Mouse (Mus musculus) kidney, adult 2 months (tissue): ENCODE results near the gene Irf2bpl. TPM values are rescaled to one million over a fixed set of nuclear protein-coding genes. Genes with fewer than 3 reads are reported as not detected.

ENCODE experiments used
- DNase-seq: peaks from one replicate; pipeline ENCODE4 v3.0.0; 2021
- H3K27ac ChIP-seq: fragments of 200-500 bp; 2 replicates; pipeline ENCODE4 v1.5.1; 2012; ENCODE audit warnings: low read depth, low read length, control low read depth, inconsistent platforms; ENCODE audit not compliant: insufficient read depth
- H3K27me3 ChIP-seq: fragments of 200-500 bp; replicated peaks from 2 replicates; pipeline ENCODE4 v1.6.1; 2012; ENCODE audit warnings: mild to moderate bottlenecking, moderate library complexity, low read length, inconsistent platforms; ENCODE audit not compliant: control insufficient read depth, insufficient read depth
- H3K36me3 ChIP-seq: fragments of 200-500 bp; 2 replicates; pipeline ENCODE4 v1.6.1; 2012; ENCODE audit warnings: mild to moderate bottlenecking, moderate library complexity, low read length, inconsistent platforms; ENCODE audit not compliant: control insufficient read depth, insufficient read depth
- H3K4me1 ChIP-seq: fragments of 200-500 bp; 2 replicates; pipeline ENCODE4 v1.6.1; 2011; ENCODE audit warnings: low read length; ENCODE audit not compliant: control insufficient read depth, insufficient read depth
- H3K4me3 ChIP-seq: fragments of 200-500 bp; 2 replicates; pipeline ENCODE4 v1.5.1; 2011; ENCODE audit warnings: mild to moderate bottlenecking, low read depth, low read length, control low read depth; ENCODE audit not compliant: insufficient read depth
- CTCF ChIP-seq: fragments of 200-500 bp; conservative IDR thresholded peaks from 2 replicates; pipeline ENCODE4 v1.5.1; 2011; ENCODE audit warnings: low read depth, mild to moderate bottlenecking, control low read depth, low read length, moderate library complexity, mixed read lengths; ENCODE audit not compliant: insufficient read depth, insufficient read length
- POLR2A ChIP-seq: fragments of 200-500 bp; IDR thresholded peaks from one replicate; pipeline ENCODE4 v1.6.1; 2011; ENCODE audit warnings: low read depth, low read length, control low read depth
- WGBS: fragments of 180-500 bp; shearing (Covaris S2); methylation state at CpG from one replicate; pipeline ENCODE4 v1.1.7; 2018; 5-methylcytosine and 5-hydroxymethylcytosine counted together
- polyA plus RNA-seq: library from polyadenylated mRNA; depleted of rRNA; stranded (reverse); fragments of >200 nt; gene quantifications from 2 replicates; pipeline ENCODE4 v1.2.3, GENCODE M21; 2012; rRNA removed

The Irf2bpl gene
- polyA plus RNA-seq, 1 experiment: 22.0 TPM

DNA sequence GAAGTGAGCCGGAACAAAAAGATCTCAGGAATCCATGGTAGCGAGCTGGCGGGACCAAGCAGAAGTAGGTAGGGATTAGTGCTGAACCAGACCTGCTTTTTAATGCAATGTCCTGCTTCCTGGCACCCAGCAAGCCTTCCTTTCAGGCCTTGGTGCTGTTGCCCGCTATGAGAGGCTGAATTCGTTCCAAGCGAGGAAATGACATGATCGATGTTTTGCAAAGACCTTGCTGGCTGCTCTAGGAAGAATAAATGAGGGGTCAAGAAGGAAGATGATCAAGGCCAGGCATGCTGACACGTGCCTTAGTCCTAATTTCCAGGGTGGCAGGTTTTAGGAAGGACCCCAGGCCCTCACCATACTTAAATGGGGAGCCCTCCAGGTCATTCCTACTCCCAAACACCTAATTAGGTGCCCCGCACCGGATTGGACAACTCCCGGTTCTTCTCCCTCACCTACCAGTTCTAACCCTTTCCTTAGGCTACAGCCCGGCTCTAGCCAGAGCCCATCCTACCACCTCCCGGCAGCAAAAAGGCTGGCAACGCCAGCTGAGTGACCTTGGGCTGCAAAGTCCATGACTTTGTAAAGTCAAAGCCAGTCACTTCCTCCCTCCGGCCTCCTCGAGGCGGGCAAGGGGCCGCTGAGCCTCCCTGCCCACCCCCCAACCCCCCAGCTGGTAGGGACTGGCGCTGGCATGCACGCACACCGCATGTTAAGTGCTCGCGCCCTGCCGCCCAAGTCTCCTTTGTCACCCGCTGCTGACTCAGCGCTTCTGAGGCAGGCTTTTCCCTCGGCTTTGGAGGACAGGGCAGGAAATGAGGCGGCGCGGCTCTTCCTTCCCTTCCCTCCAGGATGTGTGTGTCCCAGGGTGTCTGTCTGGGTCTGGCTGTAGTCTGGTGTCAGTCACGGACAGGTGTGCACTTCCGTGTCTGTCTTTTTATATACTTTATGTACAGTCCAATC, 52.7 kb downstream of the Irf2bpl start:
- Histone ChIP-seq H3K27me3 (no peaks in the 10 kb centered on the region), H3K27ac (peak overlapping the region; percentile 78), H3K36me3 (no peaks in the 10 kb centered on the region), H3K4me1 (peaks cover 40% of the 10 kb centered on the region), H3K4me3 (no peak overlapping the region)
- 14% methylated on average over 32 of the region's 32 CpGs for WGBS
- TF ChIP-seq CTCF (no peak), POLR2A (no peak)
- peak; percentile 89 for DNase-seq

Other genes starting within 250 kb of the Irf2bpl start
- 1.6 and 1.9 TPM in 2 replicates for gene Vash1, start 206.1 kb downstream of the Irf2bpl start, polyA plus RNA-seq
- 7.3 and 8.7 TPM in 2 replicates for gene Angel1, start 158.3 kb downstream of the Irf2bpl start, polyA plus RNA-seq
- not detected in 2 replicates for gene Lrrc74a, start 150.4 kb downstream of the Irf2bpl start, polyA plus RNA-seq
- 28.8 and 34.2 TPM in 2 replicates for gene Cipc, start 62.2 kb upstream of the Irf2bpl start, polyA plus RNA-seq
- gene Zdhhc22, start 105.6 kb upstream of the Irf2bpl start, polyA plus RNA-seq: 0.14 TPM in 1 of 2 replicates, not detected in the other
- gene Tmem63c, start 136.5 kb upstream of the Irf2bpl start, polyA plus RNA-seq: 0.10 and 0.19 TPM in 2 replicates
- gene Ngb, start 217.7 kb upstream of the Irf2bpl start, polyA plus RNA-seq: 1.4 and 1.7 TPM in 2 replicates